Mouse (Mus musculus) brain, embryonic 14.5 days (tissue): ENCODE data around the gene Abcg8.
A peak's percentile ranks its signal among the peaks of the same experiment; 100 is the strongest.

Experiments
- CTCF ChIP-seq: fragments of 200-500 bp; IDR thresholded peaks from 2 replicates; pipeline ENCODE4 v1.5.1; 2012; ENCODE audit warnings: inconsistent platforms, mild to moderate bottlenecking, moderate library complexity, borderline replicate concordance; ENCODE audit not compliant: insufficient read depth, insufficient read length; ENCODE audit errors: extremely low read depth
- POLR2A ChIP-seq: fragments of 200-500 bp; IDR thresholded peaks from 2 replicates; pipeline ENCODE4 v1.6.1; 2012; ENCODE audit warnings: mild to moderate bottlenecking, inconsistent platforms, borderline replicate concordance; ENCODE audit not compliant: poor library complexity, insufficient read depth, insufficient read length, severe bottlenecking; ENCODE audit errors: extremely low read depth

GRCm38 (mm10) chr17:84698727-84699126, 22.6 kb downstream of the Abcg8 start:
- peak; percentile 94 for TF ChIP-seq CTCF
- no peak for TF ChIP-seq POLR2A
